Mouse (Mus musculus): ENCODE data around the gene Nhs. TPM values are rescaled to one million over a fixed set of nuclear protein-coding genes. Genes with fewer than 3 reads are reported as not detected.

Gene Nhs
- total RNA-seq (2017): 0.05 and 0.19 TPM in 2 replicates

DNA sequence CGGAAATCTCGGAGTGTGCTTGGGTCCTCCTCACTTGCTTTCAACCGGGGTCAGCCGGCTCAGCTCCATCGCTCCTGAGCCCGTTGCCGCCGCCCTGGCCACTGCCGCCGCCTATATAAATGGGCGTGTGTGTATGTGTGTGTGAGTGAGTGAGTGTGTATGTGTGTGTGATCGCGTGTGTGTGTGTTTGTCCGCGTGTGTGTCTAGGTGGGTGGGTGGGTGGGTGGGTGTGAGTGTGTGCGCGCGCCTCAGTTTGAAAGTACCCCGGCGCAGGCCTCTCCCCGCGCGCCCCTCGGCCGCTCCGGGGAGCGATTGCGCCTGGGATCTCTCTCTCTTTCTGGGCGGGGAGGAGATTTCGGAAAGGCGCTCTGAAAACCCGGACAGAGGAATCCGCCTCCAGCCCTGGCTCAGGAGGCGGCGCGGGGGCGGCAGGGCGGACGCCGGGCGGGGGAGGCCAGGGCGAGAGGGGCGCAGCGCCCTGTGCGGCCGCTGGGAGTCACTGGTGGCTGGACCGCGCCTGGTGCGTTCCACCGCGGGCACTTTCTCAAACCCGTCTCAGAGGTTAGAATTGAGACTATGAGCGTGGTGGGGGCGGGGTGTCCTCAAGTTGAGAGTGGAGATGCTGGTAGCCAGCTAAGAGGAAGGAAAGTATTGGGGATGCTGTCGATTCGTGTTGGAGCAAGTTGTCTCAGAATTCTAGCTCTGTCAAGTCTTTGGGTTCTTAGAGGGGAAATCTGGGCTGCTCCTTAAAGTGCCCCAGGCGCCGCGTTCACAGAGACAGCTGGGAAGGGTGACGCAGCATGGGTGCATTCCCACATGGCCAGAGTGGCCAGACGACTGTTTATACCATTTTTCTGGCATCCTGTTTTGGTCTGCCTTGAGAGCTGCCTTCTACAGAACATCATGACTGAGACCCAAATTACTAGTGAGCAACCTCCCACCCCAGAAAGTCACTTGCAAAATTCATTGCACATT is at the start of gene Nhs:
TSS of gene Nhs (minus strand) at position 94 of the 975 bp plus-strand sequence.
- ATAC-seq (replicated peaks; ENCODE audit: low read depth, poor library complexity, severe bottlenecking): peak; percentile 88

GRCm38 (mm10) chrX:162206350-162206884 is 46.9 kb upstream of the Nhs start:
- no peak for ATAC-seq (replicated peaks; ENCODE audit: low read depth, poor library complexity, severe bottlenecking)

- ATAC-seq (replicated peaks; ENCODE audit: low read depth, poor library complexity, severe bottlenecking): peak; percentile 53
These were observed 540 bp downstream of the Nhs start for GRCm38 (mm10) chrX:162158743-162159636.

DNA sequence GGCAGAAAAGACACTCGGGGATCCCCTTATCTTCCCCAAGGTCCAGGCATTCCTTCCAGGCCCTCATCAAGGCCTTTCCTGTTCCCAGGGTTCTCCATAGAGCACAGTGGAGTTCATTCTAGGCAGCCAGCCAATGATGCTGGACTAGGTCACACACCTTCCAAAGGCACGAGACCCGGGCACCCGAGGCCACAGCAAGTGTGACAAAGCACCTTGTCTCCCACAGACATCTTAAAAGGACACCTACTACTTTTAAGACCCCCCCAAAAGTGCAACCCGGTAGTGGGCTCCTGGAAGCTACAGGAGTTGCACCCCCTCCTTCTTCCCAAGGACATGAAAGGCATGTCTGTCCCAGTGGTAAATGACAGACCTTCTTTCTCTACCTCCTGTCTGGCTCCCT is 1.4 kb downstream of the Nhs start:
- ATAC-seq (replicated peaks; ENCODE audit: low read depth, poor library complexity, severe bottlenecking): no peak

DNA sequence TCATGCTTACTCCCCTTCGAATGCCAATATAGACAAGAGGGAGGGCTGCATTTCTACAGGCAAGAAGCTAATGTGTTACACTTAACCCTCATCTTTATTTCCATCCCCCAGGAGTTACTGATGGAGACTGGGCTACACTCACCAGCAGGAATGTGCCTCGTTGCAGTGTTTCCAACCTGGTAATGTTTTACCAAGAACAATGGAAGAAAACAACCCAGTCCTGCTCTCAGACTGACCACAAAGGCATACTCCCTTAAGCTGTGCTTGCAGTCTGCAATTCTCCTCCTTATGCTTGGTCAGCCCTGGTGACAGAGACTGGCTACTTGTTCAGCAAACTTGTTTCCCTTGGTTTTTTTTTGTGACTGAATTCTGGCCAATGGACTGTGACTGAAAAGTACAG is 21.7 kb downstream of the Nhs start:
- ATAC-seq (replicated peaks; ENCODE audit: low read depth, poor library complexity, severe bottlenecking): no peak

- no peak for ATAC-seq (replicated peaks; ENCODE audit: low read depth, poor library complexity, severe bottlenecking)
These were observed 46.3 kb downstream of the Nhs start for GRCm38 (mm10) chrX:162113257-162113656.

DNA sequence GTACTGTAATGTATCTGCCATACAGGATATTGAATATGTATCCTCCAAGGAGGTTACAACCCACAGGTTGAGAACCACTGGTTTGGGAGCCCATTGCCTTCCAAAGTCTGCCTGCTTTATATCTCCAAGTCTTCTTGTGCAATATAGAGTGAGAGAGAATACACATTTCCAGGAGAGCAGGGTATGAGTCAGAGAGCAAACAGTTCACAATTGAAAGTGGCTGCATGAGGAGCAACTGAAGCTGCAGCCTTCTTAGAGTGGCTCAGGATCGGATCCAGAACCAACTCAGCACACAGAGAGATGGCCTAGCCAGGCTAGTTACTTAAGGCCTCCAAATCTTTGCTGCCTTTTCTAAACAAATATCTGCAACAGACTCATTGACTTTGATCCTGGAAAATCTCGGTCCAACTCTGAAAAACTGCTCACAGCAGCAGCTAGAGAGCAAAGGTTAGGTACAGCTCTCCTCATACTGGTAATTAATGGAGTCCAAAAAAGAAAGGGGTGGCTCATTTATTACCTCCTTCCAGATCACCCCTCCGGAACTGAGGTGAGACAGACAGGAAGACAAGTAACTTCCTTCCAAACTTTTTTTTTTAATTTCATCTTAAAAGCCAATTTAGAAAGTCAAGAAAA is 56.6 kb downstream of the Nhs start:
- ATAC-seq (replicated peaks; ENCODE audit: low read depth, poor library complexity, severe bottlenecking): no peak

DNA sequence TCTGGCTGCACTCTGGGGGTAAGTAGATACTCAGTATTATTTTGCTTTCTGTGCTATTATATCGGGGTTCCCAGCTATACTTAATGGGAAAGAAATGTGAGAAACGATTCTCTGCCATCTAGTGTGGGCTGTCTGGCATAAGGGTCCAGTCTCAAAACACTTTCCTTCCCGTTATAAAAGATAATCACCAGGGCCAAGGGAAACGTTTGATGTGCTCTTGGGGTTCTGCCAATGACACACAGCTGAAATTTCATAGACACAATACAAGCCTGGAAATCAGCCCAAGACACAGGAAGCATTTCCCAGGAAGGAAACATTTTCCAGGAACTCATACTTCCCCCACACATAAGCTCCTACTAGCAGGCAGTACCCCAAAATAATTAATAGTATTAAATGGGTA is 61.2 kb downstream of the Nhs start:
- ATAC-seq (replicated peaks; ENCODE audit: low read depth, poor library complexity, severe bottlenecking): no peak

DNA sequence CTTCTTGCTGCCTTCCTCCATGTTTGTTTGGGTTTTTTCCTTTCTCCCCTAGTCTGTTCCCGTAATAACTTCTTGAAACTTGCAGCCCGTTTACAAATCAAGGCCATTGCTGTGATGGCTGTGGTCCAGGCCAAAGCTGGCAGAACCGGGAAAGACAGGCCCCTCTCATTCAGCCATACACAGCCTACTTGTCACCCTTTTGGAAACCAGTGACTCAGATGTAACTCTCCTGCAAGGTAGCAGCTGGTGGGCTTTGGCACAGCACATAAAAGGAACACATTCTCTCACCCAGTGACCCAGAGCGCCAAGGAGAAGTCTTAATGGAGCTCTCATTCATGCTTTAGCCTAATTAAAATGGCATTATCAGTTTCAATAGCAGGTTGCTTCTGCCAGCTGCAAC is 72.2 kb downstream of the Nhs start:
- ATAC-seq (replicated peaks; ENCODE audit: low read depth, poor library complexity, severe bottlenecking): no peak

GRCm38 (mm10) chrX:162085897-162086200 is 73.7 kb downstream of the Nhs start:
- no peak for ATAC-seq (replicated peaks; ENCODE audit: low read depth, poor library complexity, severe bottlenecking)

DNA sequence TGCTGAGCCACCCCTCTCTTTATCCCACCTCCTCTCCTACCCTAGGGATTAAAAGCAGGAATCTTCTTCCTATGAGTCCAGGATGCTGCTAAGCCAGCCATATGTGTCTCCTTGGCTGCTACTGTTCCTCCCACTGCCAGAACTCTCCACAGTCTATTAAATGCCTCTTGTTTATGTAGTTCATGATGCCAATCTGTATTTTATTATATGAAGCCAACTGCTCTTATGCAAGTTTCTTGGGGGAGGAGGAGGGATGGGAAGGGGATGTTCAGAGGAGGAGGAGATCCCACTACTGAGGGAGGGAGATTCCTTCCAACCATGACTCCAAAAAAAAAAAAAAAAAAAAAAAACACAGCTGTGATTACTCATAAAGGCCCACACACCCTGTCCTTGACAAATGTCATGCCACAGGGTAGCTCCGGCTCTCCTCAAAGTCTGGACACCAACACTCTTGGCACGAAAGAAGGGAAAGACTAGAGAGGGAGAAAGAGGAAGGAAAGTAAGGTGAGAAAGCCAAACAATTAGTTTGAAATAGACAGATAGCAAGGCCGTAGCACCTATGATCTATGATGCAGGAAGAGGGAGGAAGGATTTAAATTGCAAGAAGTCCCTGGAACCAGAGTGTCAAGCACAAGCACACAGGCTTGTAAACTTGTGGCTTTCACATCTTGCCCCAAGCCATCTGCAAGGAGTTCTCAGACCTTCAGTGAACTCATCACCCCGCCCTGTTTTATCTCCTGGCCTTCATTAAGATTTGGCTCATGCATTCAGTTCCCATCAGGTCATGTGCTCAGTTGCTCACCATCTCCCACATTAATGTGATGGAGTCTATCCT is 74.3 kb downstream of the Nhs start:
- ATAC-seq (replicated peaks; ENCODE audit: low read depth, poor library complexity, severe bottlenecking): no peak

DNA sequence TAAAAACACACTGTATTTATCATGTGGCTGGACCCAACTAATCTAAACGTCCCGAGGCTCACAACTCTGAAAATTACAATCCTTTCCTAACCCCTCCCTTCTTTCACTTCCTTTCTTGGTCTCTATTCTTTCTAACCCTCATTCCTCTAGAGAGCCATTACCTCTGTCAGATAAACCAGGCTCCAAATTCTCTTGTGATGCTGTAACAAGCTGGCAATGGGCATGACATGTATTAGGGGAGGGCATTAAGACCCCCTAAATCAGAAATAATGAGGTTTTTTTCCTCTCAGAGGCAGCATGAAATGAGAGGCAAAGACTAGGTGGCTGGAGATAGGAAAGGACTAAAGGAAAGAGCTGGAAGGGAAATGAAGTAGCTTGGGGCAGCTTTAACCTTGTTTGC is 96.4 kb downstream of the Nhs start:
- ATAC-seq (replicated peaks; ENCODE audit: low read depth, poor library complexity, severe bottlenecking): no peak

GRCm38 (mm10) chrX:162055635-162056034 is 103.9 kb downstream of the Nhs start:
- no peak for ATAC-seq (replicated peaks; ENCODE audit: low read depth, poor library complexity, severe bottlenecking)

DNA sequence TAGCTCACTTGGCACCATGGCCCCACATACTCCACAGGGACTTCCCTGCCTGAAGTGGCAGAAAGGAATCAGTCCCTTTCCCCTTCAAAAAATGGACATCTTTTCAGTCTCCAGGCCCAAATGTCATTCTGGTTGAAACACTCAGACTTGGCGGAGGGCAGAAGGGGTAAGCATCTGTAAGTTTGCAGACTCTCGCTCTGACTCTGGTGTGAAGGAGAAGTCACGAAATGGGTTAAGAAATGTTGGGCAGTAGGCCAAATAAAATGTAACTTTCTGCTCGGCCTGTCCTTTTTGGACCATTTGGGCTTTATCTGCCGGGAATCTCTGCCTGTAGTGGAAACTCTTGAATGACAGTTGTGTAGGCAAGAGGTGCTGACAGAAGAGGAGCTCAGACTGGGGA is 106.0 kb downstream of the Nhs start:
- no peak for ATAC-seq (replicated peaks; ENCODE audit: low read depth, poor library complexity, severe bottlenecking)

DNA sequence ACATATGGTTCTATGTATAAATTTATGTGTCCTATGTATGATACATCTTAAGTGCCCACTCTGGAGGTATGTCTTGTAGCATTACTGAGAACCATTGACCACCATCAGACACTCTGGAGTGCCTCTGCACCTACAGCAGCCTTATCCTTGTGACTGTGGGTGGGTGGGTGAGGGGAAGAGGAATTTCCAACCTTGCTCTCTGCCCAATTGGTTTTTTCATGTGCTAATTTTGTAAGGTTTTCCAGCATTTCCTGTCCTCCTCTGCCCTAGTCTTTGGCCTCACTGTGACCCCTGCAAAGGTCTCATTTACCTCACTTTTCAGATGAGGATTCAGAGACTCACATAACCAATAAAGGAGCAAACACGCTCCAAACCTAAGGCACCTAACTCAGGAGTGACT is 107.0 kb downstream of the Nhs start:
- no peak for ATAC-seq (replicated peaks; ENCODE audit: low read depth, poor library complexity, severe bottlenecking)

GRCm38 (mm10) chrX:162049616-162050015 is 109.9 kb downstream of the Nhs start:
- ATAC-seq (replicated peaks; ENCODE audit: low read depth, poor library complexity, severe bottlenecking): no peak

DNA sequence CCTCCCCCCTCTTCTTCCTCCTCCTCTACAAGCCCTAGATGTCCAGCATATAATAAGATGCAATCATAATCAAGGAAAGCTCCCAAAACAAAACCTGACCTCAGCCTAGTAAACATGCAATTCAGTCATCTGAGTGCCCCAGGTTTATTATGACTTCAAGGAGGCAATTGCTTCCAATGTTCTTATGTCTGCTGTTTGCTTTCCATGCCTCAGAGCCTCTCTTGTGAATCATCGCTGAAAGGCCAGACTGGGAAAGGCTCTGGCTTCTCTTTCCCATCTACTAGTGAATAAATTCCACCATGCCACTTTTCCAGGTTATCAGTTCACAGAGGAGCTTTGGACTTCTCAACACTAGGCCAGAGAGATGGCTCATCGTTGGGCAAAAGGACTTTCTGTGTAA is 114.0 kb downstream of the Nhs start:
- ATAC-seq (replicated peaks; ENCODE audit: low read depth, poor library complexity, severe bottlenecking): no peak

DNA sequence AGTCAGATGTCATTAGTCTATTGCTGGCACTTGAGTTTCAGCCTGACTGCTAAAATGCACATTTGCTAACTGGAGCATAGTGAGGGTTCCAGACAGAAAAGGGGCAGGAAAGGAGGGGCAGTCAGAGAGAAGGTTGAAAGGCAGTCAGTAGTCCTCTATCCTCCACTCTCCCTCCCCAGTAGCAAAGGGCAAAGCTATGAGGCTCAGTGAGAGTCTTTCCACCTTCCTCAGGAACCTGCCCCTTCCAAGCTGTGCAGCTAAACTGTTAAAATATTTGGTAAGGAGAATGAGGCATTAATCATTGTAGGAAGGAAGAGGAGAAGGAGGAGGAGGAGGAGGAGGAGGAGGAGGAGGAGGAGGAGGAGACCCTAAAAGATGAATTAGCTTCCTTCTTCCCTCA is 115.4 kb downstream of the Nhs start:
- ATAC-seq (replicated peaks; ENCODE audit: low read depth, poor library complexity, severe bottlenecking): no peak

- peak; percentile 98 for ATAC-seq (replicated peaks; ENCODE audit: low read depth, poor library complexity, severe bottlenecking)
These were observed 134.1 kb downstream of the Nhs start for GRCm38 (mm10) chrX:162025210-162025953.
